Mouse (Mus musculus): ENCODE data around the gene Mgea5. TPM values are rescaled to one million over a fixed set of nuclear protein-coding genes. Genes with fewer than 3 reads are reported as not detected.
A peak's percentile ranks its signal among the peaks of the same experiment; 100 is the strongest.

The Mgea5 gene
- polyA plus RNA-seq, 1 experiment: 147 TPM

DNA sequence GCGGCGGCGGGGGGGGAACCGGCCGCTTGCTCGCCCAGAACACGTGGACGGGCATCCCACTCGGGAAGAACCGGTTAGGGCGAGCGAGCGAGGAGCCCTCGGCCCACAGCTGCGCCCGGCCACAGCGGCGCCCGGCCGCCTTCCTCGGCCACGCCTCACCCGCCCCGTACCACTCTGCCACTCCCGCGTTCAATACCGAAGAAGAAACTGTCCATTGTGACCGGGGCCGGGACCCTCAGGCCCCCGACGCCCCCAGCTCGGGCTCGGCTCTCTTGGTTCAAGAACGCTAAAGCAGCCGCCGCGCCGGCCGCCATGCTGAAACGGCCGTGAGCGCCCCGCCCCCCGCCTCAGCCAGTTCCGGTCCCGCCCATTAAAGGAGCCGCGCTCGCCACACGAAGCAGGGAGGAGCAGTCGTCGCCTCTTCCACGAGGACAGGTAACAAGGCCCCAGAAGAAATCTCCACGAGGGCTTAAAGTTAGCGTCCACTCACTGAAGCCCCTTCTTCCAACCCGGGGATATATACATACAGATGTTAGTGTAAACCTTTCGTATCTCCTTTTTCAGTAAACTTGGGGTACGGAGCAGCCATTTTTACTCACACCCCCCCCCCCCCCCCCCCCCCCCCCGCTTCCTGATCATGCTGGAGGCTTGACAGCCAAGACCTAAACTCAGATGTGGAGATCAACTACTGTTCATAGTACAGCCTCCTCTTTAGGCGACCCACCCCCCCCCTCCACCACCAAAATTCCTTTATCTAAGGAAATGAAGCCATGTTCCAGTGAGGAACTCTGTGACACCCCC, 34.2 kb downstream of the Mgea5 start, which contains the start of gene Npm3:
Gene Npm3, minus strand, starts transcription at position 349 of the 801 bp plus-strand sequence.
- peak; percentile 38 to 74 for DNase-seq (ENCODE audit: extremely low spot score in 1 of 2, low spot score in 1 of 2)

- DNase-seq (ENCODE audit: extremely low spot score in 1 of 2, low spot score in 1 of 2): no peak
These were observed 34.9 kb downstream of the Mgea5 start for GRCm38 (mm10) chr19:45748691-45749242.

DNA sequence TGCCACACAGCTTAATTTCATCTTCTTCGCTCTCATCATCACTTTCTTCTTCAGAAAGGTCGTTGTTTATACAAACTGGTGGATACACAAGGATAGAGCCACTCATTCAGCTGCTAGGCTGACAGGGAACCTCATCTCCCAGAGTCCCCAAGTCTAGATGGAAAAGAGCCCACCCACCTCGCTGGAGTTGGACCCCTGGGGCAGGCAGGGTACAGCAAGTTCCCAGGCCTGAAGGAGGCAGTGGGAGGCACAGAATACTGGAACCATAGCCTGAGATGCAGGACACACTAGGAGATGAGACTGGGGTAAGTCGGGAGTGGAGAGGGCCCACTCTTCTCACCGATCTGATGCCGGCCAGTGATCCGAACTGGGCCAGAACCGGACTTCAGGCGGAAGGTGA, 35.4 kb downstream of the Mgea5 start:
- DNase-seq (ENCODE audit: extremely low spot score in 1 of 2, low spot score in 1 of 2): no peak

GRCm38 (mm10) chr19:45747028-45747867, 36.4 kb downstream of the Mgea5 start:
- peak; percentile 60 to 95 for DNase-seq (ENCODE audit: extremely low spot score in 1 of 2, low spot score in 1 of 2)

- peak; percentile 40 to 83 for DNase-seq (ENCODE audit: extremely low spot score in 1 of 2, low spot score in 1 of 2)
These were observed 37.2 kb downstream of the Mgea5 start for GRCm38 (mm10) chr19:45746153-45747020.

DNA sequence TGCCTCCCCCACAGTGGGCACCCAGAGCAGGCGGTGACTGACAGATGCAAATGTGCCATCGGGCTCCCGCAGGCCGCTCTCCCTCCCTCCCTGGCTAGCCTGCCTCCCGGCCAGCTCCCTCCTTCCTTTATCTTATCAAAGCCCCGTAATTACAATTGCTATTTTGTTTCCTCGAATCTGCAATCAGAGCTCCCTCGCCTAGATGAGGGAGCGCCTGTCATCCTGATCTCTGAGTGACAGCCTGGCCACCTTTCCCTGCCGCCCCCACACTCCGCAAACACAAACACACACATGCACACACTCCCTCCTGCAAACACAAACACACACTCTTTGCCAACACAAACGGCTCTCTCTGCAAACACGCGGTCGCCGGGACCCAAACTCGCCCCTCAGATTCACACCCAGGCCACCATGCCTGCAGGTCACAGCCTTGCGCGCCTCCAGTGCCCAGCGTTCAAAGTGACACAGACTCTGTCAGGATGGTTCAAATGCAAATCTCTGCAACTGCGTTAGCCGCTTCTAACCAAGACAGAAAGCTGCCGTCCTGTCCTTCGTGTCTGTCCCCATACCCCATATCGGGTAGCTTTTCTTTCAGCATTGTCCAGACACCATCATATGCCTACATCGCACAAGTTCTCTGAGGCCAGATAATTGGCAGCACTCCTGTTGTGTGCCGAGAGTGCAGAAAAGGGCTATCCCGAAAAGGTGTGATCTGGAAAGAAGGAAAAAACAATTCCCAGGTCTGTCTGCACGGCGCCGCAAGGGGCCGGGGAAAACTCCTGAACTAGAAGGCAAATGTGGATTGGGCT, 38.1 kb downstream of the Mgea5 start:
- no peak for DNase-seq (ENCODE audit: extremely low spot score in 1 of 2, low spot score in 1 of 2)

- no peak for DNase-seq (ENCODE audit: extremely low spot score in 1 of 2, low spot score in 1 of 2)
These were observed 40.0 kb downstream of the Mgea5 start for GRCm38 (mm10) chr19:45743619-45744018.

DNA sequence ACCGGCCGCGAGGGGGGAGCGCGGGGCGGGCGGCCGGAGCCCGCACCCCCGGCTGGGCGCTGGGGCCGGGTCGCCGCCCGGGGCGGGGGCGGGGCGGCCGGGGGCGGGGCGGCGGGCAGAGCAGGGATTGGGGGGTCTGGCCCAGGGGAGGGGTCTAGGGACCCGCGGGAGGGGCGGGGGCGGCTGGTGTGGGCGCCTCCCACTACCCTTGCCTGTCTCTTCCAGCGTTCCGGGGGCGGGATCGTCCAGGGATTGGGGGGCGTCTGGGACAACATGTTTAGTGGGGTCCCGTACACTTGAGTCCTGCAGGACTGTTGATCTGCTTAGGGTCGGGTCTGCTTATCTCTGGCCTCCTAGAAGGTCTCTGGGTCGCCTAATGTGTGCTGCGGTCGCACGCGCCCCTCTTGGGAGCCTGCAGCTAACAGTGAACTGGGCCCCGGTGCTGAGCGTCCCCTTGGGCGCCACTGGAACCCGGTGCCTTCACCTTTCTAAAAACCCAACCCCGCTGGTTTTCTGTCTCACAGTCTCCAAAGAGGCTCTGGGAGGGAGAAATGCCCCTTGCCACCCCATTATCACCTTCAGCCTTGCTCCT, 40.6 kb downstream of the Mgea5 start:
- DNase-seq (ENCODE audit: extremely low spot score in 1 of 2, low spot score in 1 of 2): no peak

DNA sequence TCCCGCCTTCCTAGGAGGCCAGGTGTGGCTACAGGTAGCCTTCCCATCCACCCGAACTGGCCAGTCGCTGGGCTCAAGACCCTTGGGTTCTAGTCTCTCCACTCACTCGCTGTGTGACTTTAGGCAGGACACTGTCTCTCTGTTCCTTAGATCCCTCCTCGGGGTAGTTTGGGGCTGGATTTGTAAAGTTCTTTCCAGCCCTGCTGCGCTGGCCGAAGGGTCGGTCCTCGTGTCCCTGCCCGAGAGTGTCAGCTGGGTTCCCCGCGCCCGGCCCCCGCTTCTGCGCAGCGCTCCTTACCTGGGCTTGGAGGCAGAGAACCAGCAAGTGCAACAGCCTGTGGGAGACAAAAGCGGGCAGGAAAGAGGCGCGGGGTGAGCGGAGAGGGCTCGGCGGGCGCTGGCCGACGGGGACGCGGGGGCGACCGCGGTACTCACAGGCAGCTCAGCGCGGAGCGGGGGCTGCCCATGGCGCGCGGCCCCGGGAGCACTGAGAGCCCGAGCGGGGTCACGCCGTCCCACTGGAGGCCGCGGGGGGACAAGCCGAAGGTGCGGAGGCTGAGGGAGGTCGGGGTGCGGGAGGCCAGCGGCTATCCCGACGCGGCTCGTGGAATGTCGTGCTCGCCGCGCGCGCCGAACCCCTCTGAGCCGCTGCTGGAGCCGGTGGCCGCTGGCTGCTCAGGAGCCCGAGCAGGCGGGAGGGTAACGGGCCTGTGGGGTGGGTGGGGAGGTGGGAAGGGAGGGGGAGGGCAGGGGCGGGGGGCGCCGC, 41.2 kb downstream of the Mgea5 start, which contains the start of gene Fgf8:
Gene Fgf8, minus strand, starts transcription at position 698 of the 766 bp plus-strand sequence.
- no peak for DNase-seq (ENCODE audit: extremely low spot score in 1 of 2, low spot score in 1 of 2)

DNA sequence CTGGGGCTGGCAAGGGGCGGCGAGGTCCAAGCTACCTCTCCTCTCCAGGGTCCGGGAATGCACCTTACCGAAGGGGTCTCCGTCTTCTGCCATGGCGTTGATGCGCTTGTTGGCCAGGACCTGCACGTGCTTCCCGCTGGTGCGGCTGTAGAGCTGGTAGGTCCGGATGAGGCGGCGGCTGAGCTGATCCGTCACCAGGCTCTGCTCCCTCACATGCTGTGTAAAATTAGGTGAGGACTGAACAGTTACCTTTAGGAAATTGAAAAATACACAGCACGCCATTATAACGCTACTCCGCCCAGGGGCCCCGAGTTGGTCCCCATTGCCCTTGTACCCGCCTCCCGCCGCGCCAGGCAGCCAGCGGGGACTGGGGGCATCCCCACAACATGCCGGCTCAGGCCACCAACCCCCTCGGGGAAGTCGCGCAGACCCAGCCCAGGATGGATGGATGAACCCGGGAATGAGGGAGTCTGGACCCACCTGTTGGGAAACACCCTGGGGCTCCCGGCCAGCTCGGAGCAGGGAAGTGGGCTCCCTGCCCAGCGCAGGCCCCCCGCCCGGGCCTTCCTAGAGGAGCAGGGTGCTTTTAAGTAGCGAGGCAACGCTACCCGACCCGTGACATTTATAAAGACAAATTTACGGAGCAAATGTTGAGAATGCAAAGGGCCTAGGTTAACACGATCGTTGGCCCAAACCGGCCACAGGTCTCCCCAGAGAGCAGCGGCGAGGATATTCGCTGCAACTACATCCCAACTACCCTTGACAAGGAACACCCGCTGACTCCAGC, 42.0 kb downstream of the Mgea5 start:
- DNase-seq (ENCODE audit: extremely low spot score in 1 of 2, low spot score in 1 of 2): no peak

GRCm38 (mm10) chr19:45740817-45741216, 42.8 kb downstream of the Mgea5 start:
- DNase-seq (ENCODE audit: extremely low spot score in 1 of 2, low spot score in 1 of 2): no peak

DNA sequence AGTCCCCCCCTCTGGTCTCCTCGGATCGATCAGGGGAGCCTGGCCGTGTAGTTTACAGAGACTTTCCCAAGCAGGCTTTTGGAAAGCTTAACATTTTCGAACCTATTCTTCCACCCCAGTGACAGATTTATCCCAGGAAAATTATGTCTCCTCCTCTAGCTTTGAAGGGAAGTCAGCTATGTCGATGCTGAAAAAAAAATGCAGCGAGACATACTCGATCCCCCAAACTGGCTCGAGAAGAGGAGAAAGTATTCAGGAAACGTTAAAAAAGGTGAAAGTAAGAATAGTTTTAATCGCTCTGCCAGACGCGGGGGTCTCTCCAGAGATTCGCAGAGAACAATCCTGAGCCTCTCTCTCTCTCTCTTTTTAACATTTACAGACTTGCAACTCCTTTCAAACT, 43.4 kb downstream of the Mgea5 start:
- no peak for DNase-seq (ENCODE audit: extremely low spot score in 1 of 2, low spot score in 1 of 2)

DNA sequence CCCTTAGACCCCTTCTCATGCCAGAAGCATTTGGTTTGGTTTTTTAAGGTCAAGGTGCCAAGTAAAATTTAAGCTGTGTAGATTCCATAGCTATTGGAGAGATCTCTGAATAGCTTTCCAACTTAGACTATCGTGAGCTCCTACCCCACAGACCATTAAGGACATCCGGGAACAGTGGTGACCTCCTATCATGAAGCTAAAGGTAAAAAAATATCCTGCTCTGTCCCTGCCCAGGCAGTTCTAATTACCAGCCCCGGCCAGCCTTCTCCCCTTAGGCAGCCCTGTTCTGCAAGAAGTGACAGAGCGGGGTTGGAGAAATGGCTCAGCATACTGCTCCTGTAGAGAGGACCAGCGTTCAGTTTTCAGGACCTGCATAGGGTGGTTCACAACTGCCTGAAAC, 45.1 kb downstream of the Mgea5 start:
- no peak for DNase-seq (ENCODE audit: extremely low spot score in 1 of 2, low spot score in 1 of 2)

DNA sequence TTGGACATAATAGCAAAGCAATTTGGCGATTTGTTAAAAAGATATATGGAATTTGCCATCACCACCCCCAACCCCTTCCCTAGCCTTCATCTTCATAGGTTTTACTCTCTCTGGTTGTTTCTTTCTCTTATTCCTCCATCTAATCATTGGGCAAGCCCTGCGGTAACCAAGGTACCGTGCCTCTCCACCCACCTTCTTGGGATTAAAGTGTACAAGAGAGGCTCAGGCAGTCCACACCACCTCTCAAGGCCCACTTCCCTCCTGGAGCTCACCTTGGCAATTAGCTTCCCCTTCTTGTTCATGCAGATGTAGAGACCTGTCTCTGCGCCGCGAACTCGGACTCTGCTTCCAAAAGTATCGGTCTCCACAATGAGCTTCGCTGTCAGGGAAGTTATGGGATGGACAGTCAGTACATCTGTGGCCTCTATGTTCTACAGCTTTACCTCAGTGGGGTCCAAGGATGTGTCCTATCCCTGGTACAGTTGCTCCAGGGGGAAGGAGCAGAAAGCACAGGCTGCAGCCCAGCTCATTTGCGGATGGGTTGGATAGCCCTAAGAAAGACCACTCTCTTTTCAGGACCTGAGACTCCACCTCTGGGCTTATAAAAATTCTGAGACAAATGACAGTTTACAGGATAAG, 45.7 kb downstream of the Mgea5 start:
- no peak for DNase-seq (ENCODE audit: extremely low spot score in 1 of 2, low spot score in 1 of 2)

GRCm38 (mm10) chr19:45737208-45737845, 46.3 kb downstream of the Mgea5 start:
- DNase-seq (ENCODE audit: extremely low spot score in 1 of 2, low spot score in 1 of 2): no peak

DNA sequence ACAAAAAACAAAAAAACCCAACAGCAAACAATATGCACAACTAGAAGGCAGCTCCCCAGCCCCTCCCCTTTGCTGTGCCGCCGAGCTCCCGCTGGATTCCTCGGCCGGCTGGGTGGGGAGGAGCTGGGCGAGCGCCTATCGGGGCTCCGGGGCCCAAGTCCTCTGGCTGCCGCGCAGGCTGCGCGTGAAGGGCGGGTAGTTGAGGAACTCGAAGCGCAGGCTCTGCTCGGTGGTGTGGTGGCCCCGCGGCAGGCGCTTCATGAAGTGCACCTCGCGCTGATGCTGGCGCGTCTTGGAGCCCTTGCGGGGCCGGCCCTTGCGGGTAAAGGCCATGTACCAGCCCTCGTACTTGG, 46.8 kb downstream of the Mgea5 start:
- no peak for DNase-seq (ENCODE audit: extremely low spot score in 1 of 2, low spot score in 1 of 2)

GRCm38 (mm10) chr19:45736241-45736640, 47.4 kb downstream of the Mgea5 start:
- no peak for DNase-seq (ENCODE audit: extremely low spot score in 1 of 2, low spot score in 1 of 2)

All from frontal cortex, adult 2 months (tissue).